In the genomic region with DNA sequence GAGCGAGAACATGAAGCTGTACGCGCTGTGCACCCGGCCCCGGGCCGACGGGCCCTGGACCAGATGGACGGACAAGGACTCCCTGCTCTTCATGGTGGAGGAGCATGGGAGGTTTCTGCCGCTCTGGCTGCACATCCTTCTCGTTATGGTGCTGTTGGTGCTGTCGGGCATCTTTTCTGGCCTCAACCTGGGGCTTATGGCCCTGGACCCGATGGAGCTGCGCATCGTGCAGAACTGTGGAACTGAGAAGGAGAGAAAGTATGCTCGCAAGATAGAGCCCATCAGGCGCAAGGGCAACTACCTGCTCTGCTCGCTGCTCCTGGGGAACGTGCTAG, we compare ENCODE assay signal across 8 mouse cellular contexts. TPM values are rescaled to one million over a fixed set of nuclear protein-coding genes. Genes with fewer than 3 reads are reported as not detected.
DNase-seq lines count a peak whose midpoint lies in the region; ATAC-seq and TF ChIP-seq lines count a peak whose summit lies in the region.

No protein-coding gene starts in this region.

- H3K4me3 ChIP-seq in heart, adult 2 months, result peak overlapping the region; percentile 91
- peak overlapping the region; percentile 55 for H3K4me3 ChIP-seq in intestine, embryonic 16.5 days (ENCODE audit: low read length)
- H3K4me3 ChIP-seq in neural tube, embryonic 13.5 days, result peak overlapping the region; percentile 62

- H3K4me2 ChIP-seq in intestine, embryonic 16.5 days (ENCODE audit: low read depth, low read length), result peak overlapping the region; percentile 50
- peak overlapping the region; percentile 64 for H3K4me2 ChIP-seq in neural tube, embryonic 13.5 days

- TF ChIP-seq POLR2A in heart, adult 2 months (IDR thresholded peaks at IDR 0.05; ENCODE audit: insufficient read depth, low read depth, low read length), result no peak

- TF ChIP-seq CTCF in heart, adult 2 months (IDR thresholded peaks at IDR 0.05), result no peak

- no peaks in the 10 kb centered on the region for H3K27me3 ChIP-seq in heart, adult 2 months (ENCODE audit: control insufficient read depth, insufficient read depth, low read length)
- H3K27me3 ChIP-seq in intestine, embryonic 16.5 days (replicated peaks; ENCODE audit: control insufficient read depth, insufficient read depth, low read length), result no peaks in the 10 kb centered on the region
- H3K27me3 ChIP-seq in neural tube, embryonic 13.5 days, result no peaks in the 10 kb centered on the region

- no peaks in the 10 kb centered on the region for H3K9me3 ChIP-seq in intestine, embryonic 16.5 days (ENCODE audit: control insufficient read depth, low read length)
- no peaks in the 10 kb centered on the region for H3K9me3 ChIP-seq in neural tube, embryonic 13.5 days

- 19% methylated on average over 18 of the region's 18 CpGs for WGBS in heart, adult 2 months
- whole genome bisulfite sequencing in intestine, embryonic 16.5 days, result 11% methylated on average over 18 of the region's 18 CpGs
- WGBS in neural tube, embryonic 13.5 days, result 17% methylated on average over 18 of the region's 18 CpGs

- no peaks in the 10 kb centered on the region for H3K36me3 ChIP-seq in heart, adult 2 months (ENCODE audit: control insufficient read depth, insufficient read depth, low read length)
- no peaks in the 10 kb centered on the region for H3K36me3 ChIP-seq in intestine, embryonic 16.5 days (ENCODE audit: control insufficient read depth, insufficient read depth, low read length)
- no peaks in the 10 kb centered on the region for H3K36me3 ChIP-seq in neural tube, embryonic 13.5 days

- intact Hi-C loops in heart, adult 2 months (cut with DNase I), result loop anchor here (2.0 to 5.0 kb wide), 2 partner anchors 21 to 165 kb away; partner anchors contain the start of gene Arid5a
- intact Hi-C loops in heart, postnatal 10 days (cut with DNase I), result loop anchor here (2.0 kb wide), 1 partner anchor 21 kb away; no protein-coding TSS in a partner anchor

- no peak for DNase-seq in heart, adult 2 months
- DNase-seq in heart, postnatal 10 days, result no peak
- DNase-seq in thymus, postnatal 0 days (ENCODE audit: low spot score), result peak; percentile 38
- no peak for DNase-seq in thymus, postnatal 36 days
- DNase-seq in urinary bladder, adult 18-20 months (ENCODE audit: low spot score in 2 of 2), result no peak
- DNase-seq in ovary, postnatal 10 days (ENCODE audit: low spot score), result no peak

- H3K79me2 ChIP-seq in heart, adult 2 months (replicated peaks; ENCODE audit: control insufficient read depth, insufficient read depth, low read length), result no peaks in the 10 kb centered on the region

- no peak for TF ChIP-seq EP300 in heart, adult 2 months (IDR thresholded peaks at IDR 0.05; ENCODE audit: insufficient read depth, low read depth, low read length)

- peaks cover 13% of the 10 kb centered on the region for H3K4me1 ChIP-seq in heart, adult 2 months (ENCODE audit: control insufficient read depth, insufficient read depth, low read length)
- peaks cover 17% of the 10 kb centered on the region for H3K4me1 ChIP-seq in intestine, embryonic 16.5 days (ENCODE audit: control insufficient read depth, insufficient read depth, low read length)
- H3K4me1 ChIP-seq in neural tube, embryonic 13.5 days (replicated peaks), result peaks cover 53% of the 10 kb centered on the region

- H3K27ac ChIP-seq in heart, adult 2 months, result peak overlapping the region; percentile 77
- H3K27ac ChIP-seq in intestine, embryonic 16.5 days (ENCODE audit: low read length), result no peak overlapping the region
- peak overlapping the region; percentile 39 for H3K27ac ChIP-seq in neural tube, embryonic 13.5 days (replicated peaks)

- ATAC-seq in intestine, embryonic 16.5 days, result peak; percentile 3; the same call in 1 of the 2 replicates
- no peak; the same call in 1 of the 2 replicates for ATAC-seq in neural tube, embryonic 13.5 days (ENCODE audit: low read depth)

- H3K9ac ChIP-seq in heart, adult 2 months (ENCODE audit: low read depth, low read length), result peak overlapping the region; percentile 56
- peak overlapping the region; percentile 64 for H3K9ac ChIP-seq in intestine, embryonic 16.5 days (ENCODE audit: low read depth, low read length)
- H3K9ac ChIP-seq in neural tube, embryonic 13.5 days, result peak overlapping the region; percentile 76

RNA-seq across cellular contexts. Expression of gene Cnnm4, which starts 0.7 kb away (rescaled TPM):
- total RNA-seq in heart, adult 2 months (2021), result 1 to 10 TPM; 4.4 to 4.6 TPM
- 3.9 and 4.4 TPM in 2 replicates for polyA plus RNA-seq in heart, adult 2 months (2012; rRNA removed)
- 1 to 10 TPM; 3.5 to 4.1 TPM for total RNA-seq in heart, postnatal 10 days (2021)
- polyA plus RNA-seq in thymus, postnatal 0 days (2015; fragmentation: Nextera tagmentation; extraction: Ambion mirVana), result 12.3 and 13.7 TPM in 2 replicates
- polyA plus RNA-seq in intestine, embryonic 16.5 days (2015; fragmentation: Nextera tagmentation; extraction: Ambion mirVana), result 39.2 and 40.2 TPM in 2 replicates
- 9.3 and 10.3 TPM in 2 replicates for polyA plus RNA-seq in neural tube, embryonic 13.5 days (2015; fragmentation: Nextera tagmentation; extraction: Ambion mirVana)

RNA-seq across cellular contexts. Expression of gene Lman2l, which starts 27.0 kb away (rescaled TPM):
- 10 to 100 TPM; 26.3 to 26.5 TPM for total RNA-seq in heart, adult 2 months (2021)
- 16.8 and 25.7 TPM in 2 replicates for polyA plus RNA-seq in heart, adult 2 months (2012; rRNA removed)
- 10 to 100 TPM; 17.3 to 23.8 TPM for total RNA-seq in heart, postnatal 10 days (2021)
- 51.3 and 52.1 TPM in 2 replicates for polyA plus RNA-seq in thymus, postnatal 0 days (2015; fragmentation: Nextera tagmentation; extraction: Ambion mirVana)
- polyA plus RNA-seq in intestine, embryonic 16.5 days (2015; fragmentation: Nextera tagmentation; extraction: Ambion mirVana), result 29.8 and 32.1 TPM in 2 replicates
- 73.1 and 74.6 TPM in 2 replicates for polyA plus RNA-seq in neural tube, embryonic 13.5 days (2015; fragmentation: Nextera tagmentation; extraction: Ambion mirVana)

RNA-seq across cellular contexts. Expression of gene Cnnm3, which starts 39.6 kb away (rescaled TPM):
- total RNA-seq in heart, adult 2 months (2021), result 10 to 100 TPM; 11.1 to 15.1 TPM
- polyA plus RNA-seq in heart, adult 2 months (2012; rRNA removed), result 14.1 and 15.6 TPM in 2 replicates
- total RNA-seq in heart, postnatal 10 days (2021), result 10 to 100 TPM; 15.3 to 18.3 TPM
- polyA plus RNA-seq in thymus, postnatal 0 days (2015; fragmentation: Nextera tagmentation; extraction: Ambion mirVana), result 3.3 and 3.8 TPM in 2 replicates
- 2.1 and 2.3 TPM in 2 replicates for polyA plus RNA-seq in intestine, embryonic 16.5 days (2015; fragmentation: Nextera tagmentation; extraction: Ambion mirVana)
- 3.4 and 4.2 TPM in 2 replicates for polyA plus RNA-seq in neural tube, embryonic 13.5 days (2015; fragmentation: Nextera tagmentation; extraction: Ambion mirVana)
